In the genomic region with DNA sequence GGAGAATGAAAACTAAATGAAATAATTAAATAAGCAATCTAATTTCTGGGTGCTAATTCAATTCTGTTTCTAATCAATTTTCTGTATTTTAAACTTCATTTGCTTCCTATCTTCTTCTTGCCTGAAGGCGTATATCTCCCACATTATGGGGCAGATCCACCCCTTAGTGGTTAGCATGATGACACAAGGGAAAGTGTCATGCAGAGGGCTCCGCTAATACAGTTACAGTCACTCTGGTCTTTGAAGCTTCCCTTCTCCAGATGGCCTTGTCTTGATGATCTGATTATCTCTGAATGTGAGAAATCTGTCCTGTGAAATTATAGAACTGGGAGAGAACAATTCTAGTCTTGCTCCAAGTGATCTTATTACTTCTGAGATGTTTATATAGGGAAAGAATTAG, we compare ENCODE assay signal across 26 mouse cellular contexts.
DNase-seq lines count a peak whose midpoint lies in the region; ATAC-seq and TF ChIP-seq lines count a peak whose summit lies in the region.
"Had no signal": no experiment of that assay in that cellular context is flagged by ENCODE, and none has a peak within 500 bp of the region (broad histone marks: within the 10 kb centered on the region; RNA-seq: fewer than 3 reads in every experiment).

No protein-coding gene starts in this region.

- peaks cover 46% of the 10 kb centered on the region for H3K4me1 ChIP-seq in hindbrain, embryonic 10.5 days (replicated peaks)
- peaks cover 4% of the 10 kb centered on the region for H3K4me1 ChIP-seq in hindbrain, embryonic 11.5 days (replicated peaks; ENCODE audit: control insufficient read depth, insufficient read depth, low read length)
- H3K4me1 ChIP-seq in hindbrain, embryonic 12.5 days, result peaks cover 35% of the 10 kb centered on the region
- H3K4me1 ChIP-seq in hindbrain, postnatal 0 days (ENCODE audit: insufficient read depth, low read length), result no peaks in the 10 kb centered on the region
- H3K4me1 ChIP-seq in lung, postnatal 0 days (ENCODE audit: insufficient read depth, low read depth, low read length), result no peaks in the 10 kb centered on the region
- no peaks in the 10 kb centered on the region for H3K4me1 ChIP-seq in kidney, embryonic 16.5 days (ENCODE audit: insufficient read depth, low read length)

- no peaks in the 10 kb centered on the region for H3K27me3 ChIP-seq in hindbrain, embryonic 10.5 days (ENCODE audit: insufficient read depth, poor library complexity, severe bottlenecking)
- no peaks in the 10 kb centered on the region for H3K27me3 ChIP-seq in hindbrain, embryonic 11.5 days (ENCODE audit: control insufficient read depth, insufficient read depth, low read length)
- H3K27me3 ChIP-seq in hindbrain, embryonic 12.5 days, result no peaks in the 10 kb centered on the region
- H3K27me3 ChIP-seq in hindbrain, postnatal 0 days (ENCODE audit: insufficient read depth, low read length), result no peaks in the 10 kb centered on the region
- no peaks in the 10 kb centered on the region for H3K27me3 ChIP-seq in lung, postnatal 0 days (replicated peaks; ENCODE audit: insufficient read depth, low read length)
- no peaks in the 10 kb centered on the region for H3K27me3 ChIP-seq in kidney, embryonic 16.5 days (ENCODE audit: insufficient read depth, low read length)
- H3K27me3 ChIP-seq: embryonic facial prominence, embryonic 13.5 days; neural tube, embryonic 12.5 days had no signal

- no peak for DNase-seq in hindbrain, embryonic 10.5 days (ENCODE audit: low spot score)
- DNase-seq in hindbrain, embryonic 11.5 days (ENCODE audit: low spot score), result no peak
- DNase-seq in brain, embryonic 14.5 days (ENCODE audit: low read depth), result peak; percentile 65
- DNase-seq in hindbrain, postnatal 0 days (ENCODE audit: low spot score), result no peak
- DNase-seq in lung, postnatal 0 days (ENCODE audit: low spot score), result no peak
- DNase-seq: adrenal gland, postnatal 36 days; cerebellum, adult 9-11 months; forebrain, postnatal 0 days; heart, postnatal 36 days; kidney, adult 11 months; kidney, postnatal 25 days; liver; lung, adult 2 months; lung, postnatal 14 days; thymus, postnatal 4 days had no signal

- no peak overlapping the region for H3K4me3 ChIP-seq in hindbrain, embryonic 10.5 days
- H3K4me3 ChIP-seq in hindbrain, embryonic 11.5 days (ENCODE audit: low read depth, low read length), result no peak overlapping the region
- H3K4me3 ChIP-seq in hindbrain, embryonic 12.5 days, result no peak overlapping the region
- no peak overlapping the region for H3K4me3 ChIP-seq in hindbrain, postnatal 0 days (ENCODE audit: low read length)
- no peak overlapping the region for H3K4me3 ChIP-seq in lung, postnatal 0 days (ENCODE audit: low read depth, low read length)
- H3K4me3 ChIP-seq in kidney, embryonic 16.5 days (ENCODE audit: low read length), result no peak overlapping the region
- H3K4me3 ChIP-seq: embryonic facial prominence, embryonic 13.5 days; forebrain, embryonic 10.5 days; midbrain, embryonic 10.5 days; myocyte; neural tube, embryonic 12.5 days had no signal

- WGBS in hindbrain, embryonic 10.5 days, result 82% methylated on average over 2 of the region's 2 CpGs
- whole genome bisulfite sequencing in hindbrain, embryonic 11.5 days, result 70% methylated on average over 2 of the region's 2 CpGs
- WGBS in hindbrain, embryonic 12.5 days, result 68% methylated on average over 2 of the region's 2 CpGs
- 55% methylated on average over 2 of the region's 2 CpGs for WGBS in hindbrain, postnatal 0 days
- 85% methylated on average over 2 of the region's 2 CpGs for WGBS in lung, postnatal 0 days
- 87% methylated on average over 2 of the region's 2 CpGs for WGBS in kidney, embryonic 16.5 days

- H3K4me2 ChIP-seq in hindbrain, embryonic 11.5 days (replicated peaks; ENCODE audit: low read depth, low read length), result no peak overlapping the region
- H3K4me2 ChIP-seq in hindbrain, embryonic 12.5 days (replicated peaks), result no peak overlapping the region
- H3K4me2 ChIP-seq in hindbrain, postnatal 0 days (ENCODE audit: low read depth, low read length), result no peak overlapping the region
- H3K4me2 ChIP-seq in lung, postnatal 0 days (replicated peaks; ENCODE audit: low read depth, low read length), result no peak overlapping the region
- H3K4me2 ChIP-seq in kidney, embryonic 16.5 days (replicated peaks; ENCODE audit: low read depth, low read length), result no peak overlapping the region
- H3K4me2 ChIP-seq: embryonic facial prominence, embryonic 13.5 days; heart, embryonic 11.5 days; neural tube, embryonic 12.5 days had no signal

- TF ChIP-seq CTCF in brain, embryonic 14.5 days (IDR thresholded peaks at IDR 0.05; ENCODE audit: borderline replicate concordance, extremely low read depth, insufficient read depth, insufficient read length), result no peak
- TF ChIP-seq CTCF in hindbrain, postnatal 0 days (IDR thresholded peaks at IDR 0.05; ENCODE audit: low read depth), result no peak
- TF ChIP-seq CTCF in lung, postnatal 0 days (IDR thresholded peaks at IDR 0.05), result no peak

- H3K36me3 ChIP-seq in hindbrain, embryonic 10.5 days, result no peaks in the 10 kb centered on the region
- H3K36me3 ChIP-seq in hindbrain, embryonic 11.5 days (ENCODE audit: control insufficient read depth, insufficient read depth, low read length), result no peaks in the 10 kb centered on the region
- no peaks in the 10 kb centered on the region for H3K36me3 ChIP-seq in hindbrain, embryonic 12.5 days
- H3K36me3 ChIP-seq in hindbrain, postnatal 0 days (ENCODE audit: insufficient read depth, low read length), result no peaks in the 10 kb centered on the region
- H3K36me3 ChIP-seq in lung, postnatal 0 days (ENCODE audit: insufficient read depth, low read length), result no peaks in the 10 kb centered on the region
- H3K36me3 ChIP-seq in kidney, embryonic 16.5 days (ENCODE audit: insufficient read depth, low read length), result no peaks in the 10 kb centered on the region
- H3K36me3 ChIP-seq: embryonic facial prominence, embryonic 13.5 days; forebrain, embryonic 10.5 days; midbrain, embryonic 10.5 days; neural tube, embryonic 12.5 days had no signal

- TF ChIP-seq POLR2A in brain, embryonic 14.5 days (IDR thresholded peaks at IDR 0.05; ENCODE audit: borderline replicate concordance, extremely low read depth, insufficient read depth, insufficient read length, poor library complexity, severe bottlenecking), result no peak

- no peaks in the 10 kb centered on the region for H3K9me3 ChIP-seq in hindbrain, embryonic 10.5 days
- no peaks in the 10 kb centered on the region for H3K9me3 ChIP-seq in hindbrain, embryonic 11.5 days (ENCODE audit: control insufficient read depth, low read length)
- no peaks in the 10 kb centered on the region for H3K9me3 ChIP-seq in hindbrain, embryonic 12.5 days (replicated peaks)
- H3K9me3 ChIP-seq in hindbrain, postnatal 0 days (ENCODE audit: low read length), result no peaks in the 10 kb centered on the region
- no peaks in the 10 kb centered on the region for H3K9me3 ChIP-seq in lung, postnatal 0 days (ENCODE audit: low read length)
- H3K9me3 ChIP-seq in kidney, embryonic 16.5 days (ENCODE audit: low read length), result no peaks in the 10 kb centered on the region
- H3K9me3 ChIP-seq: embryonic facial prominence, embryonic 13.5 days; forebrain, embryonic 10.5 days; midbrain, embryonic 10.5 days; neural tube, embryonic 12.5 days had no signal

- H3K9ac ChIP-seq in hindbrain, embryonic 11.5 days (ENCODE audit: low read depth, low read length), result no peak overlapping the region
- no peak overlapping the region for H3K9ac ChIP-seq in hindbrain, embryonic 12.5 days
- no peak overlapping the region for H3K9ac ChIP-seq in hindbrain, postnatal 0 days (replicated peaks; ENCODE audit: low read length)
- no peak overlapping the region for H3K9ac ChIP-seq in lung, postnatal 0 days (replicated peaks; ENCODE audit: low read depth)
- no peak overlapping the region for H3K9ac ChIP-seq in kidney, embryonic 16.5 days (replicated peaks; ENCODE audit: low read length)
- H3K9ac ChIP-seq: embryonic facial prominence, embryonic 13.5 days; forebrain, postnatal 0 days; liver, embryonic 14.5 days; neural tube, embryonic 12.5 days had no signal

- peak overlapping the region; percentile 74; the same call in 1 of the 2 replicates for H3K27ac ChIP-seq in hindbrain, embryonic 10.5 days
- no peak overlapping the region for H3K27ac ChIP-seq in hindbrain, embryonic 11.5 days (ENCODE audit: low read depth, low read length)
- H3K27ac ChIP-seq in hindbrain, embryonic 12.5 days, result peak overlapping the region; percentile 40; the same call in 1 of the 2 replicates
- H3K27ac ChIP-seq in hindbrain, postnatal 0 days, result 0 out of 2 replicates have a peak overlapping the region, but pooled peaks have one; percentile 45
- H3K27ac ChIP-seq in lung, postnatal 0 days (ENCODE audit: low read length), result no peak overlapping the region
- H3K27ac ChIP-seq in kidney, embryonic 16.5 days (ENCODE audit: low read length), result no peak overlapping the region
- H3K27ac ChIP-seq: embryonic facial prominence, embryonic 13.5 days; forebrain, embryonic 10.5 days; liver, embryonic 14.5 days; neural tube, embryonic 12.5 days had no signal

- no peak for ATAC-seq in hindbrain, embryonic 11.5 days (ENCODE audit: low FRiP score)
- ATAC-seq in hindbrain, embryonic 12.5 days (ENCODE audit: low FRiP score), result no peak
- no peak for ATAC-seq in hindbrain, postnatal 0 days
- ATAC-seq in lung, postnatal 0 days, result no peak
- ATAC-seq in kidney, embryonic 16.5 days (ENCODE audit: low FRiP score, low TSS enrichment), result no peak
- ATAC-seq: CD4-positive, CD25-positive, alpha-beta regulatory T cell, adult 4 months; forebrain, postnatal 0 days; inflammation-experienced regulatory T-cells, adult 6 months had no signal

- no peak for TF ChIP-seq EP300 in lung, postnatal 0 days (IDR thresholded peaks at IDR 0.05)

Comparison
In these comparisons a context has a peak if more than half of its experiments do, and no peak if none do; other contexts are left out.
1. H3K27ac ChIP-seq: peak in hindbrain, embryonic 10.5 days (single experiment), hindbrain, embryonic 12.5 days (single experiment) and hindbrain, postnatal 0 days (single experiment); none in hindbrain, embryonic 11.5 days (single experiment), lung, postnatal 0 days (single experiment) and kidney, embryonic 16.5 days (single experiment).